Mouse (Mus musculus) left cerebral cortex, adult 9 months (tissue): ENCODE data around the gene Tas2r137.
A peak's percentile ranks its signal among the peaks of the same experiment; 100 is the strongest.

ENCODE experiments used
- DNase-seq, 2 experiments: peaks; one replicate each; pipeline ENCODE4 v3.0.0; 2022; ENCODE audit warnings: low spot score in 2 of 2

Gene Tas2r137

DNA sequence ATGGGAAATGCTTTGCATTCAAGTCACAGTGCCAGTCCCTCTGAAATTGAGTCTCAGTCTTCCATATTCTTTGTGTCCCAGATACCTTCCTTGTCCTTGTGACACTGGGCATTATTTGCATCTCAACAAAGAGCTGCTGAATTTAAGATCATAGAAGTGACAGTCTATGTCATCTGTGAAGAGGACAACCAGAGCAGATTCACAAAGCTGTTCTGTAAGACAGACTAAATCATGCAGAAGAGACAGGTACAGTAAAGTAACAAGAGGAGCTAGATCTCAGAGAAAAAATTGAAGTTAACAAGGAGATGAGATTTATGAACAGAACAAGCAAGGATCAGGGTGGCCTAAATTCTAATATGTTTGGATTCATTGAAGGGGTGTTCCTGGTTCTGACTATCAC lies at the start of gene Tas2r137:
Gene Tas2r137 (plus strand): TSS at position 301 of the 400 bp plus-strand sequence.
- no peak for DNase-seq

DNA sequence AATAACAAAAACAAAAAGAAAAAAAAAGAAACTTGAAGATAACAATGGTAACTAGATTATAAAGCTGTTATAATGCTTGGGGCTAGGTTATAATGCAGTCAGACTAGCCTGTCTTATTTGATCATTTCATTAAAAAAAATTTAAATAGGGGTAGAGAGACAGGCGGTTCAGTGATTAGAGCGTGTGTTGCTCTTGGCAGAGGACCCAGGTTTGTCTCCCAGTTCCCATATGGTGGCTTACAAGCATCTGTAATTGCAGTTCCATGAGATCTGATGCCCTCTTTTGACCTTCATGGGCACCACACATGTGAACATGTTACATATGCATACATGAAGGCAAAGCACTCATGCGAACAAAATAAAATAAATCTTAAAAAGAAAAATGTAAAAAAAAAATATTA lies 49.8 kb upstream of the Tas2r137 start:
- no peak for DNase-seq

DNA sequence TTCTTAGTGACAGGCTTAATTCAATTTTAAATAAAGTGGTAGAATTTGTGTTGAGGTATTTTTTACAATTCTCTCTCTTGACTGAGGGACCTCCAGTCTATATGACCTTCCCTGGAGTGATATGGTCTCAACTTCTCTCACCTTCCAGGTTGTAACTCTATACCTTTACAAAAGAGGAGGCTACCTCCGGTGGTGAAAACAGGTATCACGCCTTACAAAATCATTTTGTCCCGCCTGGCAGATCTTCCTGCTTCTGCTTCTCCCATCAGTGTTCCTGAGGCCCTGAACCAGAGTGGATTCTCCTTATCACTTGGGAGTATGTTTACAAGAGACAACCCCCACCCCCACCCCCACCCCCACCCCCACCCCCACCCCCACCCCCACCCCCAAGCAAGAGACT lies 49.3 kb upstream of the Tas2r137 start:
- DNase-seq, result no peak

DNA sequence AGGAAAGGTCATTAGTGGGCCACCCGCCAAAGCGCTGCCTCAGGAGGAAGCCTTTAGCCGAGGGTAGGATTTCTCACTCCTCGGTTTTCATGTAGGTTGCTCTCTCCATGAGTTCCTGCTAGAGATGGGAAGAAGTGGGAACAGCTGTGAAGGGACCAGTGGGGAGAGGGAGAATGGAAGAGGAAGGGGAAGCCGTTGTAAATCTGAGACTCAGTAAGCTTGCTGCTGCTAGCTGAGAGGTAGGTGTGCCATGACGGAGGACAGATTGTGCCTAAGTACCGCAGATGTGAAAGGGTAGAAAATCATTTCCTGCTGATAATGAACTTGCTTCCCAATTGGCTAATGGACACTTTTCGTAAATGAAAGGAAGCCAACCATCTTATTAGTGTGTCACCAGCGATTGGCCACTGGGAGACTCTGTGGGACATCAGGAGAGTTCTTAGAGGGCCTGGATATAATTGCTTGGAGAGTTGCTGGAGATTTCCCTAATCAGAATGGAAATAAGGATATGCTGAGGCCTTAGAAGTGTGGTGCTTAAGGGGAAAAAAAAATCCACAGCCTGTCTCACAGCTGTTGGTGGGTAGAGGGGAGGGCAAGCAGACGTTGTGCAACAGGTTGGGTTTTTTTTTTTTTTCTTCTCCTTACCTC lies 47.6 kb upstream of the Tas2r137 start:
- no peak for DNase-seq

DNA sequence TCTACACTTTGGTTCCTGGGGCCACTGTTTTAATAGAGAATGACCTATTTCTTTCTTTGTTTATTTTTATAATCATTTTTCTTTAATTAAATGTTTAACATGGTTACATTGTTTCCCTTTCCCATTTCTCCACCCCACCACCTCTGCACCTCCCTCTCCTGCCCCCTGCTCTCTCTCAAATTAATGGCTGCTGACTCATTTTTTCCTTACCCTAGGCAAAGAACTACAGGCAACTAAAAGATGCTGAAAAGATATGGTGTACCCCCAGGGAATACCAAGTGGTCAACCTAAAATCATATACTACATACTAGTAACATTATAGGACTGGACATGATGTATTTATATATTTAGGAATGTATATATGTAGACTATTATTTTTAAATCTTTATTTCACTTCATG lies 42.4 kb upstream of the Tas2r137 start:
- DNase-seq, result no peak

DNA sequence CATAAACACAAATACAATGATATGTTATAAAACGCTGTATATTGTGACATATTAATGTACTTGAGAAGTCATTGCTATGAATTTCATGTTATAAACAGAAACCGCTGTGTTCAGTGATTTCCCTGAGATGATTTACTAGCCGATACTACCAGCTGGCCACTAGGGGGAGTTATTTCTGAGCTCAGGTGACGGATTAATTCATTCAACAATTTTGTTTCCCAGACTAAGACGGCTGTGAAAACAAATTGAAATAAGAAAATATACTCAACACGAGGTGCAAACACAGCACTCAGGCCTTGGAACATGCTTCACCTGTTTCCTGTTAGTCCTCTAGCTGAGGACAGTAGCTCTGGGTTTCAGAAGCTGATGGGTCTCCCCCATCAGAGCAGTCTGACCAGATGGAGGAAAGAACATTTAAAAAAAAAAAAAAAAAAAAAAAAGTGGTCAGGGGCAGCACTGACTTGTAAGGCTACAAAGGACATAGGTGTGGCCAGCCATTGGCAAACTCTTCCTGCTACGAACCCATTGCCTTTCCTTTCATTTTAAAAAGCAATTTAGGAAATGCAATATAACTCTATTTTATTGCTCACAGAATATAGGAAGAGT lies 36.5 kb upstream of the Tas2r137 start:
- no peak for DNase-seq

DNA sequence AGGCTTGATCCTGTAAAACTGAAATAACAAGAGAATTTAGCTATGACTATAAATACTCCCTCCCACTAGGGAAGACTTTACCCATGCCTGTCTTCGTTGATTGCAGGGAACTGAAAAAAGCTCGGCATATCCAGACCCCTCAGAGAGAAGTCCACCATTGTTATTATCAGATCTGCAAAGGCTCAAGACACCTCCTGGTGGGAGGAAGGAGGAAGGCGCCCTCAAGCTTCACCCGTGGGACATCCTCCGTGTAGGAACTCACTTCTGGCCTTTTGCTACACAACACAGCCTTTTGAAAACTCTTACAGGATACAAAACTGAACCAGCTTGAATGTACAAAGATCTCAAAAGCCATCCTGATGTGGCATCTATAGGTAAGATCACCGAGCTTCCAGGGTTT lies 25.3 kb upstream of the Tas2r137 start:
- DNase-seq, result no peak

DNA sequence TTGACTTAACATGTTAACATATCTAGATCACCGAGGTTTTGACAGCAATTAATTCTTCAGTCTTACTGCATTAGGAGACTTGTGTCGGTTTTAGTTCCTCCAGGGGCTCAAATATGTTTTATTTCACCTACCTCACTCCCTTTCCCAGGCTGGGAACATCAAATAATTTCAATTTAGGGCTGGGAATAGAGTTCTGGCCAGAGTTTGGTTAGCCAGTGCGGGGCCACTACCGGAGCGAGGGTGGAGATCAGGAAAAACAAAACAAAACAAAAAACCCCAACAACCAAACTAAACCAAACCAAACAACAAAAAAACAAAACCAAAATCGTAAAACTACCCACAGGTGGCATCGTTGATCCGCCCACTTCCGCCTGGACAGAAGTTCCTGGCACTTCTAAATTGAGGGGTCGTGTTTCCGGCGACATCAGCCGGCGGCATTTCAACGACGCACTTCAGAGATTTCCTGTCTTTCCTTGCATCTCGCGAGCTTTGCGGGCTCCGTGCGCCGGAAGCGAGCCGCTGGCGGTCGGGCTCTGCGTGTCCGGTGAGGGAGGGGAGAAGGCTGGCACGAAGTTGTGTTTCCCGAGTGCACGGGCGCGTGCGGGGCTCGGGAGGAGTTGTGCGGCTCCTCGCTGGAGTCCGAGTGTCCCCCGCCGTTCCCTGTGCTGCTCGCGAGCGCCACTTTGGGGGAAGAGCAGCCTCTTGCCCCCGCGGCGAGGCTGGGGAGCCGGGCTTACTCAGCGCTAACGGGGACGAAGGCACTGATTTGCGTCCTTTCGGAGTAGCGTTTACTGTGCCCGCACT lies 19.9 kb upstream of the Tas2r137 start, which contains the start of gene Ssbp1:
Gene Ssbp1 (plus strand): TSS at position 437 of the 804 bp plus-strand sequence.
- DNase-seq, result peak; percentile 67 to 92

DNA sequence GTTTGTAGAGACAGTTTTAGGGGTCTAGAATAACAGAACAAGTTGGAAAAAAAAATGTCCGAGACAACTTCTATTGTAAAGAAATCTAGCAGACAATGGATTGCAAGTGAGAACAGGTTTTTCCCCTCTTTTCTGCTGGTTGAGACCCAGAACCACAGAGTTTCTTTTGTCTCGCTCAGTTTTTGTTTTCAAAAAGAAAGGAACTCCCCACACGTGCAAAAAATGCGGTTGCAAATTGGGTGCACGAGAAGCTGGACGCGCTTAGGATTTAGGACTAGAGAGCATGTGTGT lies 19.4 kb upstream of the Tas2r137 start:
- no peak for DNase-seq

DNA sequence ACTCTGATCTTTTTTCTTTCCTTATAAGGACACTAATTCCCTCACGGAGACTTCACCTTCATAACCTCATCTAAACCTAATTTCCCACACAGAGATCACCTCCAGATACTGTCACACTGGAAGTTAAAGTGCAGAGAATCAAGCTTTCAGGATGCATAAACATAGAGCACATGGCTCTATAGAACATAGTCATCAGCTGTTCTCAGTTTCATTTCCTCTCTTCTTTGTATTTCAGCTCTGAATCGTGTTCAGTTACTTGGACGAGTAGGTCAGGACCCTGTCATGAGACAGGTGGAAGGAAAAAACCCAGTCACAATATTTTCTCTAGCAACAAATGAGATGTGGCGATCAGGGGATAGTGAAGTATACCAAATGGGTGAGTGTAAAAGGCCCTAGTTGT lies 14.9 kb upstream of the Tas2r137 start:
- DNase-seq, result no peak

DNA sequence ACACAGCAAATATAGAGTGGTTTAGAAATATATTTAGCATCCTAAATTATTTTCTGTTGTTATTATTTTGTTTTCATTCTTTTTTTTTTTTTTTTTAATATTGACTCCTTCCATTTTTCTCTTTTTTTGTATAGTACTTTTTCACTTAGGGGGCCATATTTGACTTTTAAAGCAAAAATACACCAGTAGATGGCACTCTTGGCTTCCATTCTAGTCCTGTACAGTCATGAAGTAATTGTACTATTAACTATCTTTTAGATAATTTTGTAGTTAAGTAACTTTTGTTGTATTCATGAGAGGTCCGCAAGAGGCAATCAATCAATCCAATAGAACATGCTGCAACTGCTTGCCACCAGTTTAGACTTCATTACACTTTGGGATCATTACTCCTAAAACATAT lies 11.3 kb upstream of the Tas2r137 start:
- DNase-seq, result no peak

DNA sequence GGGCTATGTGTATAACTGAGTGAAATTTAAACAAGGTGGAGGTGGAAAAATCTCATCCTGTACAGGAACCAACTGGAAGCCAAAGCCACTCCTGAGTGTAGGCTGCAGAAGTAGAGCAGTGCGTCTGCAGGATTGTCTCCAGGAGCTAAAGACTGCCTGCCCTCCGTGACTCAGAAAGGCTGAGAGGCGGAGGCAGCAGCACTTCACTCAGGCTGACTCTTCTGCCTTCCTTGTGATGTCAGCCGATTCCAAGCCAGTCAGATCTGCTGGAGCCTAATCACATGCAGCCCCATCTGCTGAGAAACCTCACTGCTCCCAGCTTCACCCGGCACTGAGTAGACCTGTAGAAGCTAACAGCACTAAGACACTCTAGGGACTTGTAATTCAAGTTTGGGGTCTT lies 8.7 kb upstream of the Tas2r137 start:
- no peak for DNase-seq

DNA sequence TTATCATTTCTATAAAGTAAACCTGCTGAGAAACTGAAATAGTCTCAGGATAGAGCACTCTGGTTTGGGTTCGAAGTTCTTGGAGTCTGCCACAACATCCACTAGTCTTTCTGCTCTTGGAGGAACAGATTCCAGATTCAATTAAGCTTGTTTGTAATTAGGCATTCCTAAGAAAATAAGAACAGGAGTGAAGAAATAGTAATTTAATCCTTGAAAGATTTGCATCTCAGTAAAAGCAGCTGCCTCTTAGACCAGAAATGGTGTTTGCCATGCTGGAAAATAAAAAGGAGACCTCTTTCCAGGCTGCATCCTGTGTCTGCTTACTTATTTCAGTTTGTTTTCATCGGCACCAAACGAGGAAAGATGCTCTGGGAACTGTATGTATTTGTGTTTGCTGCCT lies 2.2 kb downstream of the Tas2r137 start, which contains the start of gene Tas2r108:
Gene Tas2r108 (plus strand): TSS at position 301 of the 400 bp plus-strand sequence.
- no peak for DNase-seq

DNA sequence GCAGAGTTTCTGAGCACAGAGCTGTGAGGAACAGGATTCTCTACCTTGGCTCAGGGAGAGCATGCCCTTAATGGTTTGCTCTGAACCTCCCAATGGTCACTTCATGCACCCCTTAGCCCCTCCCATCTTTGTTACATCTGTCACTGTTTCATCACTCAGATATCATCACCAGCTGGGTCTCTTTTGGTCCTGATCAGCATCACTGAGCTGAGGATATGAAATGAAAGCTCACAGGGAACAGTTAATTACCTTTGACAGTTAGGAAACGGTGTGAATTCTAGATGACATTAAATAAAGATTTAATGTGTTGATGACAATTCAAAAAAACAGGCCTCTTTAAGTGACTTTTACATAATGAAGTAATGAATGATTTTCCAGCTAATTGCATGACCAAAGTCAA lies 28.4 kb downstream of the Tas2r137 start, which contains the start of gene Prss37:
Gene Prss37 (minus strand): TSS at position 101 of the 400 bp plus-strand sequence.
- DNase-seq, result no peak
